ENCODE assay signal across 7 mouse cellular contexts in genomic region chr11:61417945-61418551, GRCm38 (mm10). TPM values are rescaled to one million over a fixed set of nuclear protein-coding genes. Genes with fewer than 3 reads are reported as not detected.
A peak's percentile ranks its signal among the peaks of the same experiment; 100 is the strongest.
DNase-seq lines count a peak whose midpoint lies in the region; ATAC-seq and TF ChIP-seq lines count a peak whose summit lies in the region.

No protein-coding gene starts in this region.

- intact Hi-C loops in gastrocnemius, postnatal 14 days (cut with DNase I; ENCODE audit: low total_unique reads): loop anchor here (5.0 to 10.0 kb wide), 3 partner anchors 84 to 297 kb away; no protein-coding TSS in a partner anchor

- 30% methylated on average over 6 of the region's 6 CpGs for WGBS in limb, embryonic 10.5 days
- 28% methylated on average over 6 of the region's 6 CpGs for WGBS in midbrain, postnatal 0 days
- 24% methylated on average over 6 of the region's 6 CpGs for WGBS in spleen, adult 2 months

- H3K27ac ChIP-seq in cortical plate, adult 2 months (ENCODE audit: insufficient read depth, low read length): no peak overlapping the region
- peak overlapping the region; percentile 51 for H3K27ac ChIP-seq in limb, embryonic 10.5 days
- no peak overlapping the region for H3K27ac ChIP-seq in midbrain, postnatal 0 days (ENCODE audit: low read depth, low read length)
- no peak overlapping the region for H3K27ac ChIP-seq in spleen, adult 2 months (ENCODE audit: insufficient read depth, low read length)

- H3K4me3 ChIP-seq in cortical plate, adult 2 months (ENCODE audit: insufficient read depth, low read length): no peak overlapping the region
- H3K4me3 ChIP-seq in limb, embryonic 10.5 days: no peak overlapping the region
- no peak overlapping the region for H3K4me3 ChIP-seq in midbrain, postnatal 0 days (ENCODE audit: low read depth, low read length)
- H3K4me3 ChIP-seq in spleen, adult 2 months (ENCODE audit: extremely low read depth, insufficient read depth, insufficient read length): no peak overlapping the region

- no peaks in the 10 kb centered on the region for H3K27me3 ChIP-seq in limb, embryonic 10.5 days (ENCODE audit: low read depth, poor library complexity, severe bottlenecking)
- H3K27me3 ChIP-seq in midbrain, postnatal 0 days (ENCODE audit: insufficient read depth, low read length): no peaks in the 10 kb centered on the region
- no peaks in the 10 kb centered on the region for H3K27me3 ChIP-seq in spleen, adult 2 months (ENCODE audit: control insufficient read depth, insufficient read depth, low read length)

- peak; percentile 88 for DNase-seq in adipocyte (ENCODE audit: low spot score)
- peak; percentile 78 for DNase-seq in gastrocnemius, postnatal 14 days
- DNase-seq in kidney, adult 18-20 months: peak; percentile 85
- peak; percentile 90 for DNase-seq in limb, embryonic 10.5 days (ENCODE audit: low spot score)
- DNase-seq in midbrain, postnatal 0 days (ENCODE audit: low spot score): peak; percentile 89
- DNase-seq in spleen, adult 2 months (ENCODE audit: low read depth in 1 of 2, low spot score in 2 of 2): peak; percentile 27 to 60

- no peak overlapping the region for H3K4me2 ChIP-seq in midbrain, postnatal 0 days (ENCODE audit: low read depth, low read length, poor library complexity, severe bottlenecking)

- TF ChIP-seq CTCF in cortical plate, adult 2 months (IDR thresholded peaks at IDR 0.05; ENCODE audit: extremely low read depth, insufficient read depth, low read length): peak; percentile 99
- TF ChIP-seq CTCF in midbrain, postnatal 0 days (IDR thresholded peaks at IDR 0.05): peak; percentile 96
- peak; percentile 83; the same call in 1 of the 2 replicates for TF ChIP-seq CTCF in spleen, adult 2 months (IDR thresholded peaks at IDR 0.05; ENCODE audit: extremely low read depth, insufficient read depth, insufficient read length, insufficient replicate concordance)

- ATAC-seq in midbrain, postnatal 0 days (ENCODE audit: low FRiP score): no peak

- no peak for TF ChIP-seq POLR2A in cortical plate, adult 2 months (IDR thresholded peaks at IDR 0.05; ENCODE audit: extremely low read depth, insufficient read depth, low read length)
- TF ChIP-seq POLR2A in spleen, adult 2 months (IDR thresholded peaks at IDR 0.05; ENCODE audit: low read depth, low read length): no peak

- no peaks in the 10 kb centered on the region for H3K36me3 ChIP-seq in limb, embryonic 10.5 days
- H3K36me3 ChIP-seq in midbrain, postnatal 0 days (ENCODE audit: insufficient read depth, low read length): no peaks in the 10 kb centered on the region
- H3K36me3 ChIP-seq in spleen, adult 2 months (ENCODE audit: control insufficient read depth, insufficient read depth, low read length): no peaks in the 10 kb centered on the region

- H3K9me3 ChIP-seq in limb, embryonic 10.5 days (replicated peaks): no peaks in the 10 kb centered on the region
- no peaks in the 10 kb centered on the region for H3K9me3 ChIP-seq in midbrain, postnatal 0 days (ENCODE audit: low read length)

- H3K4me1 ChIP-seq in cortical plate, adult 2 months (ENCODE audit: control insufficient read depth, insufficient read depth, low read length): no peaks in the 10 kb centered on the region
- 0 out of 2 replicates have a peak, but pooled peaks cover 2% of the 10 kb centered on the region for H3K4me1 ChIP-seq in limb, embryonic 10.5 days
- no peaks in the 10 kb centered on the region for H3K4me1 ChIP-seq in midbrain, postnatal 0 days (ENCODE audit: insufficient read depth, low read length)
- no peaks in the 10 kb centered on the region for H3K4me1 ChIP-seq in spleen, adult 2 months (ENCODE audit: control insufficient read depth, insufficient read depth, insufficient read length)

- no peak overlapping the region for H3K9ac ChIP-seq in midbrain, postnatal 0 days (replicated peaks; ENCODE audit: low read length, poor library complexity, severe bottlenecking)

RNA-seq across cellular contexts. Expression of gene Rnf112, which starts 35.9 kb away (rescaled TPM):
- polyA plus RNA-seq in cortical plate, adult 2 months (2012; rRNA removed): 453 and 528 TPM in 2 replicates
- 1 to 10 TPM in 1 of 2 experiments, under 1 TPM in 1; 0.86 to 1.1 TPM for total RNA-seq in gastrocnemius, postnatal 14 days (2021)
- polyA plus RNA-seq in limb, embryonic 10.5 days (2016; fragmentation: Nextera tagmentation; extraction: Ambion mirVana): 0.10 and 0.23 TPM in 2 replicates
- total RNA-seq in midbrain, postnatal 0 days (2014; rRNA removed): 75.6 and 86.9 TPM in 2 replicates
- polyA plus RNA-seq in midbrain, postnatal 0 days (2015; fragmentation: Nextera tagmentation; extraction: Ambion mirVana): 35.7 and 36.2 TPM in 2 replicates
- not detected in 2 replicates for polyA plus RNA-seq in spleen, adult 2 months (2012; rRNA removed)

RNA-seq across cellular contexts. Expression of gene Slc47a1, which starts 39.9 kb away (rescaled TPM):
- polyA plus RNA-seq in cortical plate, adult 2 months (2012; rRNA removed): 3.8 and 6.4 TPM in 2 replicates
- 1 to 10 TPM; 5.9 to 7.7 TPM for total RNA-seq in gastrocnemius, postnatal 14 days (2021)
- polyA plus RNA-seq in limb, embryonic 10.5 days (2016; fragmentation: Nextera tagmentation; extraction: Ambion mirVana): 0.05 and 0.13 TPM in 2 replicates
- 3.0 and 4.9 TPM in 2 replicates for total RNA-seq in midbrain, postnatal 0 days (2014; rRNA removed)
- polyA plus RNA-seq in midbrain, postnatal 0 days (2015; fragmentation: Nextera tagmentation; extraction: Ambion mirVana): 2.7 TPM in 2 replicates
- polyA plus RNA-seq in spleen, adult 2 months (2012; rRNA removed): 0.09 TPM in 1 of 2 replicates, not detected in the other

Comparison
In these comparisons a context has a peak if more than half of its experiments do, and no peak if none do; other contexts are left out.
1. RNA of gene Rnf112, which starts 35.9 kb away (polyA plus RNA-seq): 453 to 528 TPM in cortical plate, adult 2 months and 35.7 to 36.2 TPM in midbrain, postnatal 0 days; 0.10 to 0.23 TPM in limb, embryonic 10.5 days and not detected in spleen, adult 2 months; every median in the first group is over 10 times any median in the second.
2. Peak in every context shown above with its lines, with median percentiles within 50 percentile points of each other: DNase-seq and CTCF ChIP-seq.